Mouse (Mus musculus): ENCODE results near the gene Rsph10b.

The Rsph10b gene

DNA sequence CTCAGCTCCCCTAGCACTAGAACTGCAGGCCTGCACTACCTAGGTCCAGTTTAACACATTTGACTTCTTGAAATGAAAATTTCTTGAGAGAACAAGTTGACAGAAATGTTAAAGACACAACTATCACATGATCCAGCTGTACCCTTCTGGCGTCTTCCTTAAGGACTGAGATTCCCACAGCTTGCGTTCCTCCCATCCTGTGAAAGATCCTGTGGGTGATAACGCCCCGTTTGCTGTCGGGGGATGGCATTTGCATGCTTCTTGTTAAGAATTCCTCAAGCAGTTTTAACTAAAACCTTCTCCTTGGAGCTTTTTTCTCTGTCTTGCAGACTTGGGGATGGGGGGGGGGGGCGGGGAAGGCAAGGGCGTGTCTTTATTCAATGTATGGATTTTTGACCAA lies 101.7 kb downstream of the Rsph10b start:
- in situ Hi-C loops (cut with MboI; ENCODE audit: low pct_unique_long_range_greater_than_20kb in 1 of 2, low sequenced_read_pairs in 2 of 2, unreplicated experiment in 1 of 2): no loop called here
